Mouse (Mus musculus): Measurements from ENCODE around the gene Gpr152.

Gene Gpr152

GRCm38 (mm10) chr19:4171393-4172290 lies 32.1 kb downstream of the Gpr152 start:
- DNase-seq (ENCODE audit: low read depth, low spot score): no peak

GRCm38 (mm10) chr19:4172925-4173324 lies 33.3 kb downstream of the Gpr152 start:
- no peak for DNase-seq (ENCODE audit: low read depth, low spot score)

GRCm38 (mm10) chr19:4175368-4175947 lies 35.9 kb downstream of the Gpr152 start, which contains the start of gene Carns1:
Carns1 (minus strand) TSS chr19:4175479.
- no peak for DNase-seq (ENCODE audit: low read depth, low spot score)

GRCm38 (mm10) chr19:4180411-4180810 lies 40.8 kb downstream of the Gpr152 start:
- DNase-seq (ENCODE audit: low read depth, low spot score): no peak

- DNase-seq (ENCODE audit: low read depth, low spot score): peak; percentile 77
Measured at GRCm38 (mm10) chr19:4181892-4182291, 42.3 kb downstream of the Gpr152 start.

- DNase-seq (ENCODE audit: low read depth, low spot score): no peak
Measured at GRCm38 (mm10) chr19:4183689-4184088, 44.1 kb downstream of the Gpr152 start.

- DNase-seq (ENCODE audit: low read depth, low spot score): peak; percentile 88
Measured at GRCm38 (mm10) chr19:4184976-4185975, 45.7 kb downstream of the Gpr152 start.

GRCm38 (mm10) chr19:4187303-4187702 lies 47.7 kb downstream of the Gpr152 start:
- DNase-seq (ENCODE audit: low read depth, low spot score): no peak

- DNase-seq (ENCODE audit: low read depth, low spot score): peak; percentile 49
Measured at GRCm38 (mm10) chr19:4189051-4189620, 49.5 kb downstream of the Gpr152 start.

GRCm38 (mm10) chr19:4190831-4191334 lies 51.3 kb downstream of the Gpr152 start, which contains the start of gene Tbc1d10c:
Tbc1d10c (minus strand) TSS chr19:4191284.
- peak; percentile 89 for DNase-seq (ENCODE audit: low read depth, low spot score)

- peak; percentile 97 for DNase-seq (ENCODE audit: low read depth, low spot score)
Measured at GRCm38 (mm10) chr19:4191528-4192250, 52.1 kb downstream of the Gpr152 start, which contains the start of gene Ppp1ca. Ppp1ca (plus strand) TSS chr19:4192065.

GRCm38 (mm10) chr19:4192251-4192985 lies 52.8 kb downstream of the Gpr152 start:
- no peak for DNase-seq (ENCODE audit: low read depth, low spot score)

- no peak for DNase-seq (ENCODE audit: low read depth, low spot score)
Measured at GRCm38 (mm10) chr19:4193129-4193528, 53.5 kb downstream of the Gpr152 start.

GRCm38 (mm10) chr19:4194021-4194724 lies 54.6 kb downstream of the Gpr152 start:
- peak; percentile 58 for DNase-seq (ENCODE audit: low read depth, low spot score)

GRCm38 (mm10) chr19:4194776-4195650 lies 55.4 kb downstream of the Gpr152 start:
- no peak for DNase-seq (ENCODE audit: low read depth, low spot score)

Data from CD4-positive helper T cell, adult 2 months (primary cell).